ENCODE assay signal across 11 mouse cellular contexts in genomic region chr16:77596556-77596955, GRCm38 (mm10). TPM values are rescaled to one million over a fixed set of nuclear protein-coding genes. Genes with fewer than 3 reads are reported as not detected.
DNase-seq lines count a peak whose midpoint lies in the region; ATAC-seq lines count a peak whose summit lies in the region.
"Had no signal": no experiment of that assay in that cellular context is flagged by ENCODE, and none has a peak within 500 bp of the region (broad histone marks: within the 10 kb centered on the region; RNA-seq: fewer than 3 reads in every experiment).

No protein-coding gene starts in this region.

- peaks cover 27% of the 10 kb centered on the region for H3K4me1 ChIP-seq in forebrain, embryonic 15.5 days
- peaks cover 11% of the 10 kb centered on the region; the same call in 1 of the 2 replicates for H3K4me1 ChIP-seq in midbrain, embryonic 14.5 days (ENCODE audit: control insufficient read depth, insufficient read depth, low read length)

- no peaks in the 10 kb centered on the region for H3K9me3 ChIP-seq in forebrain, embryonic 15.5 days
- no peaks in the 10 kb centered on the region for H3K9me3 ChIP-seq in midbrain, embryonic 14.5 days (ENCODE audit: control insufficient read depth, low read length)

- no peaks in the 10 kb centered on the region for H3K27me3 ChIP-seq in forebrain, embryonic 15.5 days
- H3K27me3 ChIP-seq in midbrain, embryonic 14.5 days (ENCODE audit: control insufficient read depth, insufficient read depth, low read length), result no peaks in the 10 kb centered on the region
- H3K27me3 ChIP-seq: CH12.LX had no signal

- peaks cover 4% of the 10 kb centered on the region; the same call in 1 of the 2 replicates for H3K36me3 ChIP-seq in forebrain, embryonic 15.5 days
- peaks cover 6% of the 10 kb centered on the region; the same call in 1 of the 2 replicates for H3K36me3 ChIP-seq in midbrain, embryonic 14.5 days (ENCODE audit: control insufficient read depth, insufficient read depth, low read length)

- peak; percentile 88 for DNase-seq in heart, adult 11 months
- DNase-seq in heart, postnatal 4 days, result no peak
- peak; percentile 59 for DNase-seq in Muller cell, postnatal 12 days (ENCODE audit: inconsistent ontology term)
- peak; percentile 64 for DNase-seq in midbrain, embryonic 14.5 days
- no peak for DNase-seq in embryo, embryonic 10 days (ENCODE audit: low spot score)
- no peak for DNase-seq in B cell, adult 2 months
- no peak for DNase-seq in kidney, postnatal 25 days

- peak overlapping the region; percentile 68 for H3K9ac ChIP-seq in forebrain, embryonic 15.5 days (replicated peaks)
- peak overlapping the region; percentile 65 for H3K9ac ChIP-seq in midbrain, embryonic 14.5 days (replicated peaks; ENCODE audit: low read length)

- H3K4me3 ChIP-seq in forebrain, embryonic 15.5 days, result peak overlapping the region; percentile 47
- peak overlapping the region; percentile 39 for H3K4me3 ChIP-seq in midbrain, embryonic 14.5 days (replicated peaks; ENCODE audit: low read depth, low read length)

- peak overlapping the region; percentile 92 for H3K27ac ChIP-seq in forebrain, embryonic 15.5 days (replicated peaks)
- H3K27ac ChIP-seq in midbrain, embryonic 14.5 days (replicated peaks; ENCODE audit: low read depth, low read length), result peak overlapping the region; percentile 89

- 21% methylated on average over 5 of the region's 5 CpGs for WGBS in forebrain, embryonic 15.5 days
- 21% methylated on average over 5 of the region's 5 CpGs for WGBS in midbrain, embryonic 14.5 days

- ATAC-seq in forebrain, embryonic 15.5 days (replicated peaks), result 0 out of 2 replicates have a peak, but pooled peaks have one; percentile 7
- ATAC-seq in midbrain, embryonic 14.5 days (ENCODE audit: low FRiP score, low TSS enrichment), result no peak

- peak overlapping the region; percentile 49 for H3K4me2 ChIP-seq in forebrain, embryonic 15.5 days (replicated peaks)
- H3K4me2 ChIP-seq in midbrain, embryonic 14.5 days (ENCODE audit: low read length), result peak overlapping the region; percentile 53

RNA-seq across cellular contexts. Expression of gene Gm11146, which starts 5.3 kb away (rescaled TPM):
- not detected for total RNA-seq in heart, postnatal 4 days (2021)
- not detected in 2 replicates for polyA plus RNA-seq in forebrain, embryonic 15.5 days (2015; fragmentation: Nextera tagmentation; extraction: Ambion mirVana)
- polyA plus RNA-seq in midbrain, embryonic 14.5 days (2014; fragmentation: Nextera tagmentation; extraction: Ambion mirVana), result not detected in 2 replicates
- total RNA-seq: adrenal gland, postnatal 4 days; CH12.LX; left cerebral cortex, adult 8-10 months had no signal

Comparison
In these comparisons a context has a peak if more than half of its experiments do, and no peak if none do; other contexts are left out.
1. DNase-seq: peak in heart, adult 11 months (single experiment), Muller cell, postnatal 12 days (single experiment) and midbrain, embryonic 14.5 days (single experiment); none in heart, postnatal 4 days (single experiment), embryo, embryonic 10 days (single experiment), B cell, adult 2 months (0 of 2) and kidney, postnatal 25 days (0 of 2).